Mouse (Mus musculus) cerebellum, postnatal 25 days (tissue): ENCODE data around the gene Marcks.
A peak's percentile ranks its signal among the peaks of the same experiment; 100 is the strongest.

Source experiments
- DNase-seq, 2 experiments: peaks; one replicate each; pipeline ENCODE4 v3.0.0; 2021; ENCODE audit warnings: mixed read lengths in 2 of 2

The Marcks gene

DNA sequence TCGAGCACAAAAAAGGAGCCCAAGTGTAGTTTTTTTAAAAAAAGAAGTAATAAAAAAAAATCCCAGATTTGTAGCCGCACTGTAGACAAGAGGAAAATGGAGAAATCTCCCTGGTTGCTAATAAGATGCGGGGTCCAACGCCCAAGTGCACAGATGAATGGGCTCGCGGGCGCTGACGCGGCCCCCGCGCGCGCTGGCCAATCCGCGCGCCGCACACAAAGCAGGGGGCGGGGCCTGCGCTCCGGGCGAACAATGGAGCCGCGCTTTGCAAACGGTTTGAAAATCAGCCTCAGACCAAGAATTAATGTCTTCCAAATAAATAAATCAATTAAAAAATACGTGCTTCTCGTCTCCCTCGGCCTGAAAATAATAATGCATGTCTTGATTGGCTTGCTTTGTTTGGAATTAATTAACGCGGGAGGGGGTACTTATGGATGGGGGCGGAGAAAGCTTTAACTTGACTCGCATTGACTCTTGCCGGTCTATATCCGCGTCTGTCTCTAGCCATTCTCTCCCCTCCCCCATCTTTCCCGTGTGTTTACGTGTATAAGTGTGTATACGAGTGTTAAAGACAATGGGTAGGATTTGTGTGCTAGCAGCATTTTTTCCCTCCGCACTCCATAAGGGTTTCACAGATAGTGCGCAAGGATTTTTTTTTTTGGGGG is at the start of gene Marcks:
Gene Marcks, minus strand, starts transcription at position 143 of the 665 bp plus-strand sequence.
- DNase-seq: peak; percentile 87 to 94

DNA sequence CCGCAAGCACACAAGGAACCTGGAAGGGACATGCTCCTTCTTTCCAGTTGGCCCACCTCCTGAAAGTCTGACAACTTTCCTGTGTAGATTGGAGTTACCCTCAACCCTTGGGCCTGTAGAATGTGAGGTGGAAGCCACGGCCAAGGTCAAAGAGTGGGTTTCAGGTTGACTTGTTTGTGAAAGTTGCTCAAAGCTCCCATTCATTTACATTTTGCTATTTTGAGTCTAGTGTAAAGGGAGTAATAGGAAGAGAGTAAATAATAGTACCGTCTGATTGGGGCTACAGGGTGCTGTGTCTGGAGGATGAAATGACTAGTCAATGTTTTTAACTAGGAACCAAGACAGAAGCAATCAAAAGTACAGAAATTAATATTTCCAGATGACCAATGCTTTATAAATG is 38.4 kb upstream of the Marcks start:
- DNase-seq: no peak

DNA sequence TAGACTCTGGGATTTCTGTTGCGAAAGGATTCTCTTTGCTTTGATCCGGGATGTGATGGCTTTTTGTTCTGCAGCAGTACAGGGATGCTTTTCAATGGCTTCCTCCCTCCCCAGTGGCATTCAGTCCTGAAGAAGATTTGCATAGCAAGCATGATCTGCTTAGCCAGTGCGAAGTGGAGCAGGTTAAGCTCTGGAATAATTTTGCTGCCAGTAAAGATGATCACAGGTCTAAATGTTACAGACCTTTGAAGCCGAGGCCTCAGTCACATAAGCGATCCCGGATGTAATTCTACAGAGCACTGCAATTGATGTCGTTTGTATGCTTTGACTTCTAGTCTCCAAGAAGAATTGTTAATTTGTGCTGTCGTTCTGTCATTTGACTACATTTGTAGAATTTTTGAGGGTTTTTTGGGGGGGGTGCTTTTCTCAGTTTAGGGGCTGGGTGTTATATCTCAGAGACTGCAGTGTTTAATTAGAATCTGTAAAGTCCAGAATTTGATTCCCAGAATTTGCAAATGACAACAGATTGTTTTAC is 33.8 kb upstream of the Marcks start:
- DNase-seq: no peak

DNA sequence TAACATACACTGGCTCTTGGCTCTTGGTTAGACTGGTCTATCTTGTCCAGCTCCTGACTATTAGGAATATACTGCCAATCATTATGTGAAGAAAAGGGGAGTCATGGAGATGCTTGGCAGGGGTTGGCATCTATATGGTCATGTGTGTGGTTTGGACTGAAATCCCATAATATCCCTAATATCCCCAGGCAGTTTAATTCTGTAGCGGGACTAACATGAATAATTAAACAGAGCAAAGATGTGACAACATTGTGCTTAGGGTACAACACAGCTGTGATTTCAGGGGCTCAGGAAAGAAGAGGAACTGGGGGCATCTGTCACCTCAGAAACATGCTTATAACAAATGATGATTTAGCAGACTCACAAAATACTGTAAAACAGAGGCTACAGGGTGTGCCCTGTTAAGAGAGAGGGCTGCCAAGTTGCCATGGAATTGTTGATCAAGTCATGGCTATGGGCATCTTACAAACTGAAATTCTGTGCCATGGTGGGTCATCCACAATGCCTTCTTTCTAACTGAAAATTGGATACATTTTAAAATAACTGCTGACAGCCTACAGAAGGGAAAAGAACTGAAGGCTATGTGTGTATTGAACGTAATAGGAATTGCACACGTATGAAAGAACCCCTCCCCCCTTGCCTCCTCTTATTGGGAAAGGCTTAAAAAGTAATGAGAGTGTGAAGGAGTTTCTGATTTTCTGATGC is 33.1 kb upstream of the Marcks start:
- no peak for DNase-seq

DNA sequence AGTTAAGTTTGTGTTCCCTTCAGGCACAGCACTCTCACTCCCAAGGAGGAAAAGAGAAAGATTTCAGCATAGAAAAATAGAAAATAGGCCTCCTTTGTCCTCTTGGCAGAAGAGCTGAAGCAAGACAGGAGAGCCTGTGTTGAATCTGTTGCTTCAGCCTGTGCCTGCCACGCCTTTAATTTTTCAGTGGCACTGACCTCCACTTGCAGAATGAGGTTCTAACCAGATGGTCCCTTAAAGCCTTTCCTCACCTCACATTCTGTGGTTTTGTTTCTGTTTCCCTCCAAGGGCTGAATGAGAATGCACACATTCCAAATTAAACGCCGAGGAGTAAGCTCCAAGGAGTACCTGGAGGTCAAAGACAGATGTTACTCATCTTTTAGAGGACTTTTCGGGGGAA is 32.2 kb upstream of the Marcks start:
- no peak for DNase-seq

DNA sequence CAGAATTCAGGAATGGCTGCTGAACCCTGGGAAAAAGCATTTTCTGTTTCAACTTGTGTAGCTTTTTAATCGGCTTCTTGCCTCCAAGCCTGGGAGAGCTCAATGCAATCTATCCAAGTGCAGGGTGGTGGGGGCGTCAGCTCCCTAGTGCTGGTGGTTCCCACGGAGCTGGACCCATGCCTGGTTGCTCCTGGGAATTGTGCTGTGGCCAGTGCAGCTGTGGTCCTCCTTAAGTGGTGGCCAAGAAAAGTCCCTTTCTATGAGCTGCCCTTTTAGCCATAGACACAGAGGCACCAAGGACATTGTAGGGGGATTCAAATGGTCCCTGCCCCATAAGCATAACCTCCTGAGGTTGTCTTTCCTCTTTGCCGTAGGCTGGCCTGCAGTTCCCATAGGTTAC is 31.7 kb upstream of the Marcks start:
- DNase-seq: peak in 1 of 2 experiments; percentile 16

DNA sequence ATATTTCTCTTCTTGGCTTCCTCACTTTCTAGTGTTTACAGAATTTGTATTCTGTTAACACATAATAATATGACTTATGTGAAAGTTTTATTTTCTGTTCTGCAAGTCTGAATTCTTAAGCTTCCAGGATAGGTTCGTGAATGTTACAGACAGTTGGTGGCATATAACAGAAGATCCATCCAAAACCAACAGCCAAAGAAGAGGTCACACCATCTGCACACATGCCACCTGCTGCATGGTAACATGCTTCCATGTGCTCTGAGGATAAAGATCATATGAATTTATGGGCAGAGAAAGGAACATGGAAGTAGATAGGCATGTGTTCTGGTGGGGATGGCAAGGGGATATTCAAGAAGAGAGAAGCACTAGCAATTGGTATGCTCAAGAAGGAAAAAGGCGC is 28.8 kb upstream of the Marcks start:
- no peak for DNase-seq

DNA sequence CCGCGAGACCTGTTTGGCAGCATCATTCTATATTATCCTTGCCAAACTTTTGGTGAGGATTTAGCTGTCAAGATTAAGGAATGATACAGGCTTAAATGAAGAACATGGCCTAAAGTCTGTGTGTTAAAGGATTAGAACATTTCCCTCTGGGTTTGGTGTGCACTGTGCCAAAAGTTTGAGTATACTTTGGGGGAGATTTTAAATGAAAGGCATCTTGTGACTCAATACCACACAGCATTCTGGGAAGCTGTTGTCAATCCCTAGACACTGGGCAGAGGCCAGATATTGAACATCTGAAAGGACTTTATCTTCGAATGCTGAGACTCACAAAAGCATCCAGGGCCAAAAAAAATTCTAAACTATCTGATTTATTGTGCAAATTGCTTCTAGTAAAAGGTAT is 21.0 kb upstream of the Marcks start:
- no peak for DNase-seq

DNA sequence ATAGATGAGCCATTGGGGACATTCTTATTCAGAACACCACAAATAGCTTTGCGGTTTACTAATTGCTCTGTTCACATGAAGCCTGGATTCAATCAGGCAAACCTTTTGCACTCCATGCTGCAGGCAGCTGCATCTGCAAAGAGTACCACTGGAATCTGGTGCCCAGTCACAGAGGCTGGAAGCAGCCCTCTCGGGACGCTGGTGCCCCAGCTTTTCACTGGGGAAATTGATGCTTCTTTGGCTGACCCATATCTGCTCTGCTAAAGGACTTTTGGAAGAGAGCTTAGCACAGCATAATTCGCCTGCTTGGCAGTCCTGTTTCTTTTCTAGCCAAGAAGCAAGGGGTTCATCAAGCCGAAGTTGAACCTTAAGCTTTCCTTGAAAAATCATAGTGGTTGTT is 18.4 kb upstream of the Marcks start:
- peak in 1 of 2 experiments; percentile 3 for DNase-seq

DNA sequence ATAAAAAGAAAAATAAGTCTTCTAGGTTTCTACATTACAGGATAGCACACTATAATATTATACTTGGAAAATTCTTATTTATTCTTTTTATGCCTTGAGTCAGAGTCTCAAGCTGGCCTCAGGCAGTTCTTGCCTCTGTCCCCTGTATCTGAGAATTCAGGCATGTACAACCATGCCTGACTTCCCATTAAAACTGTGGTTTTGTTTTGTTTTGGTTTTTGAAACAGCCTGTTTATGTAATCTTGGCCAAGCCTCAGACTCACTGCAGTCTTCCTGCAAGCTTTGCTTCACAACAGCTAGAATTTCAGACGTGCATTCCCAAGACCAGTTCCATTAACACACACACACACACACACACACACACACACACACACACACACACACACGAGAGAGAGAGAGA is 16.4 kb upstream of the Marcks start:
- no peak for DNase-seq

DNA sequence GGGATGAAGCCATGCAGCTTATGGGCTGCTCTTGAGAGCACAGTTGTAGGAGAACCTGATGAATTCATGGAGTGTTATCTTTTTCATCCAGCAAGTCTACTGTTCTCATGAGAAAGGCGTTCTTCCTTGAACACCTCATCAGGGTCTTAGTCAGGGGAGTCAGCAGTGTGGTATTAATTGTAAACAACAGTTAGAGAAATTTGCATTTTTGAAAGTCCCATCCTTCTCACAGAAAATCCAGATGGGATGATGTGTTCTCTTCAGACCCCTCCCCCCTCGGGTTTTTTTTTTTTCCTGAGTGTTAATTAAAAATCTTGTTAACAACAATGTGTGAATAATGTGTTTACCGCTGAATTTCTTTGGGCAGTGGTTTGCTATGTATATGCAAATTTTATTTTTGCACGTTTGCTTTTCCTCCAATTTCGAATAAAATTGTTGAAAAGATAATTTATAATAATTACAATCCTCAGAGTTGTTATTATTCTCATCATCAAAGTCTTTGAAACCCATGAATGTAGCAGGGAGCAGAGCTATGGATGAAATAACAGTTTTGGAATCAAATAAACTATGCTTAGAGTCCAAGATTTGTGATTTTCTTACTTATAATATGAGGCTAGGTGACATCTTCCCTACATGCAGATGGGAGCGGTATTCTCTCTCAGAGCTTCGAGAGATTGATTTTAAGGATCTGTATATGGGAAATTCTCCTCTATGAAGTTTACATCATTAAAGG is 13.0 kb upstream of the Marcks start:
- no peak for DNase-seq

DNA sequence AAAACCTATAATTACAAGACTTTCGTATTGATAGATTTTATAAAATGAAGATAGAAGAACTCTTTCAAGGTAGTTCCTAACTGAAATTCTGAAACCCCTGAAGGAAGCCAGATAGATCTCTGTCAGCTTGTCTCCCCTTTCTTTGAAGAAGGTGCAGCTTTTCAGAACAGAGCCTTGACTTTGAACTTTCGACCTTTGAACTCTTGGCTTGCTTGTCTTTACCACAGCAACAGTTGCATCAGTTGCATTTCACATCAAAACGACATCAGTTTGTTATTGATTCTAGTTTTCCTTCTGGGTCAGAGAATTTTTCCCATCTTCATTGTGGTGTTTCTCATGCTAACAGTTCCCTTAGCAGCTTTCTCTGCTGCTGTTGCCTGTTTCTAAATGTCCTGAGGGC is 9.3 kb upstream of the Marcks start:
- no peak for DNase-seq

DNA sequence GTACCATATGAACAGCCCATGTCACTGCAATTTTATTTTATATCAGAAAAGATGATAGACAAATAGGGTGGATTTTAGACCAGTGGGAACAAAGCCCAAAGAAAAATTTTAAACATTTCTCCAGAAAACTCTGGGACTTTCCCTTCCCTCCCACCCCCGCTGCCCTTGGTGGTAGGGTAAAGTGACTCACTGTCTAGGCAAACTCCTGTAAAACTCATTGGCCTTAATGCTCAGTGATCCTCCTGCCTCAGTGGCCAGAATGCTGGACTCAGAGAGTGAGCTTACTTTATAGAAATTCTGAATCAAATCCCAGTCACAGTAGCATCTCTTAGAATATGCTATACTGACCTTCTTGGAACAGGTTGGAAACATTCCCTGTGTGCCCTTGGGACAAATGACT is 6.7 kb upstream of the Marcks start:
- DNase-seq: no peak

DNA sequence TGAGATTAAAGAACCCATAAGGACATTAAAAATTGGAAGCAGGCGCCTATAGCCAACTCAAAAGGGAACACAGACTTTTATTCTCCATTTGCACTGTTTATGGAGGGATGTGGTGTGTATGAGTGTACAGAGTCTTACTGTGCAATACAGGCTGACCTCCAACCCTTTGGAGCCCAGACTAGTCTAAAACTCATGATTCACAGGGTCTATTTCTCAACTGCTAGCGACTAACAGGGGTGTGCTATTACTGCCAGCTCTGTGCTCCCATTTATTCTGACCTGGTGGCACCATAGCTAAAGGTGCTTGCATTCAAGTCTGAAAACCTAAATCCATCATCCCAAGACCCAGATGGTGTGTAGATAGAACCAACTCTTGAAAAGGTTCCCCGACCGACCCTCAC is 2.9 kb upstream of the Marcks start:
- DNase-seq: peak in 1 of 2 experiments; percentile 12

DNA sequence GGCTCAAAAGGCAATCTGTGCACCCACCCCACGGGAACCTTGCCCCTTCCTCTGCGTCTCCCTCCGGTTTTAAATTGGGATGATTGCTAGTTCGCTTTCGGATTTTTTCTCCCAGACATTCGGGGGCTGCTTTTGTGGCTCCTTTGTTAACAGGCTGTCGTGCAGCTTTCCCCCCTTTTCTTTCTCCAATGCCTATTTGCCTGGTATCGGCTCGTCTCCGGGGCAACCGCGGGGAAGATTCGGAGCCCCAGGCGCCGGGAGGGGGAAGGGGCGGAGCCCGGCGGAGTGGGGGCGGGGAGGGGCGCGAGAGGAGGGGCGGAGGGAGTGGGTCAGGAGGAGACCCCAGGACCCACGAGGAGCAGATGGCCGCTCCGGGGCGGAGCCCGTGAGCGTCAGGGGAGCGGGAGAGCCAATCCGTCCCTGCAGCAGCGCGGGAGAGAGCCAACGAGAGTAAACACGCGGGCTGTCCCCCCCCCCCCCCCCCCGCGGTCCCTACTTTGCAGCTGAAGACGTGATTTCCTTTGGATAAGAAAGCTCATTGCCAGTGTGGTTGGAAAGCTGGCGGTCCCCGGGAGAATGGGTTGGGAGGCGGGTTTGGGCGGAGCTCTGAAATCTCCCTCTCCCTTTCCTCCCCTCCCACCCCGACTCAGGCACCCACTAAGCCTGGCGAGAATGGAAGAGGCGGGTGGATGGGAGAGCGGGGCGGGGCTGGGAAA is 2.2 kb upstream of the Marcks start:
- peak; percentile 84 to 90 for DNase-seq

DNA sequence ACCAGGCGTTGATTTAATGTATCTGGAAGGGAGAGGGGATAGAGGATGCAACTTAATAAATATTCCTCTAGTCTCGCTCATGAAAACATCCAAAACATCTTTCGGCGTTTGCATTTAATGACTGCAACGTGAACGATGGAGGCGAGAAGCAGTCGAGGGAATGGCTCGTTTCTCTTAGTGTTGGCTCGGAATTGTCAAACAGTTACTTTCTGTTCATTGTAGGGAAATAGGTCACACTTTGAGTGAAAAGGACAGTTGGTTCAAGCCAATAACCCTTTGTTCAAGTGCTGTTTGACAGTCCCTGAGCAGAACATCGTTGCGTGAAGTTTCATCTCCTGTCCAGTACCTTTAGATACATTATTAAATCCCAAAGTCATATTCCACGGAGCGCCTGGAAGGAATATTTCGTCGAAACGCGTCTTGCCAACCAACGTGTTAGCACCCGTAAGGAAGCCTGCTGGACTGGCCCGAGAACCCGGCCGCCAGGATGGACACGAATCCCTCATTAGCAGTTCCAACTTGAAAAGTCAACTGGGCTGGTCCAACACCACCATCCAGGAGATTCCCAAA is 1.5 kb upstream of the Marcks start:
- peak in 1 of 2 experiments; percentile 66 for DNase-seq

DNA sequence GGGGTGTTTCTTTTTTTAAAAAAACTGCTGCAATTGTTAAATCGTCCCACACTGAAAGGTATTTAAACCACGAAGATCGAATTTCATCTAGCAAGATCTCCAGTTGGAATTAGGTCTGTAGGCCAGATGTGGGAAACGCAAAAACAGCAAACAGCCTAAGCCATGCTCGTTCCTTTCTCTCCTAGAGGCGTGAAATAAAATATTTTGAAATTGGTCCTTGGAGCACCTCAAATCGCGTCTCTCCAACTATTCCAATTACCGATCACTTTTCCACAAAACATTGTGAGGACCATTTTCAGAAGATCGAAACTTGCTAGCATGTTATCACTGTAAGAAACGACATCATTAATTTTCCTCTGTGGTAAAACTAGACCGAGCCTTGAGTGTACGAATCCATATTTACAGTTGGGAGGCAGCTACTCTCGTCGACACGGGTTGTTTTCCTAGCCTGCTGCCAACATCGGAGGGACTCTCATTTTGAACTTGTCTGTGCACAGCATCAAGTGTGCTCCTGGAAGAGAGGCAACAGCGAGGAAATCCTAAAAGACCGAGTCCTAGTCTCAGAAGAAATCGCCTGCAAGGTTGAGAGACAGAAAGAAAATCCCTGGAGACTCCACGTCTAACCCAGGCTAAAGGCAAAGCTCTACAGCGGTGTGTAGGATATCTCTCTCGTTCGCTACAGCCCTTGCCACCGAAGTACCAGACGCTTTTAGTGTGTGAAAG is 884 bp upstream of the Marcks start:
- DNase-seq: peak; percentile 44 to 58

DNA sequence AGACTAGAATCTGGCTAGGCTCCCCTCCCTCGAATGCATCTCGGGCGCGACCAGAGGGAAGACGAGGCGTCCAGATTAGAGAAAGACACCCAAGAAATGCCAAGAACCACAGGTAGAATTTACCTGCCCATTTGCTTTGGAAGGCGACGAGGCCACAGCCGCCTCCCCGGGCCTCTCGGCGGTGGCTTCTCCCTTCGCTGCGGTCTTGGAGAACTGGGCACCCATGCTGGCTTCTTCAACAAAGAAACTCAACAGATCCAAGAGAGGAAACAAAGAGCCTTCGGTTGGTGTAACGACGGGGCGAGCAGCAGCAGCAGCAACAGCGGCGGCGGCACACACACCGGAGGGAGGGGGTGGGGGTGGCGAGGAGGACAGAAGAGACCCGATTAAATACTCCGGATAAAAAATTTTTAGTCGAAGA is 399 bp downstream of the Marcks start:
- peak; percentile 60 to 66 for DNase-seq

DNA sequence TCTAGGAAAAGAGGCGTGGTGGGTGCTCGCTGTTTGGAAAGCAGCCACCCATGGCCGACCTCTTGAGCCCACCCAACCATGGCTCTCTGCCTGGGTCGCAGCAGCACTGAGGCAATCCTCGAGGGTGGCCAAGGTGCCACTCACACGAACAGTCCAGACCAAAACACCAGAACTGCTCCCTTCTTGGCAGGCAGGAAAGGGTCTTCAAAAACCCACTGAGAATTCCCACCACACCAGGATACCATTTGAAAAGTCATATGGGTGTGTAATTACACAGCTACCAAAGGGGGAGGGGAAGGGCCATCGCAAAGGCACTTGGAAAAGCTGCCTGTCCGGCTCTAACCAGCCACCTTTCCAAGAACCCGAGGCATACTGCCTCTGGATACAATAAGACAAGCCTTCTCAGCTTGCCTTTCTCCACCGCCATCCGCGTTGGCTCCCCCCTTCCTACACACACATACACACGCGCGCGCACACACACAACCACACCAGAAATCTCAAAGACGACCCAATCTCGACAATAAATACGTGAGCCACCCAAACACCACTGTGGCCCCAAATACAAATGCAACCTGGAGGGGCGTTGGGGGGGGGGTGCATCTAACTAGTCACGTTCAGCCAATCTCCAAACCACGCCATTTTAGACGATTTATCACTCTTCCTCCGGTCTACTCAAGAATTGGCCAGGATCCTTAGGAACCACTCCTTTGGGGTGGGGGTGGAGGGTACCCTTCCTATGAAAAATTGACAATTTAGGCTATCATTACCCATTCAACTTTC is 999 bp downstream of the Marcks start:
- peak; percentile 70 to 75 for DNase-seq

DNA sequence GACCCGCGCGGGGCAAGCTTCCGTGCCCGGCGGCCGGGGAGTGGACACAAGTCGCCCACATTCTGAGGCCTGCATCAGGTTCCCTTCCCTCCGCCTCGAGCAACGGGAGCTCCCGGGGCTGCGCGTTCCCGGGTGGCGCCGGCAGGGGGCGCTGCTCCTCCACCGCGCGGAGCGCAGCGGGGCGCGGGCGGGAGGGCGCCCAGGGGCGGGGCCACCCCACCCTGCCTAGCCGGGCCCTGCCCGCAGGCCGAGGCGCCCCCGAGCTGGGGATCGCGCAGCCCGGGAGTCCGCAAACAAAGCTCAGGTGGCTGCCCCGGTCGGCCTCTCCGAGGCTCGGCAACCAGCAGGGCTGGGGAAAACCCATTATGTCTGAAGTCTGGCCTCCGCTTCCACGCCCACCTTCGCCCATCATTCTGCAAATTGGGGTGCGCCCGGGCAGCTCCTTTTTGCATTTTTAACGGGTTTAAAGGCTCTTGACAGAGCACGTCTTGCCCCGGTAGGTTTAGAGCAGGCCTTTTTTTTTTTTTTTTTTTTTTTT is 1.7 kb downstream of the Marcks start:
- peak; percentile 97 to 98 for DNase-seq
